Mouse (Mus musculus): Measurements from ENCODE around the gene Dph5.

The Dph5 gene

DNA sequence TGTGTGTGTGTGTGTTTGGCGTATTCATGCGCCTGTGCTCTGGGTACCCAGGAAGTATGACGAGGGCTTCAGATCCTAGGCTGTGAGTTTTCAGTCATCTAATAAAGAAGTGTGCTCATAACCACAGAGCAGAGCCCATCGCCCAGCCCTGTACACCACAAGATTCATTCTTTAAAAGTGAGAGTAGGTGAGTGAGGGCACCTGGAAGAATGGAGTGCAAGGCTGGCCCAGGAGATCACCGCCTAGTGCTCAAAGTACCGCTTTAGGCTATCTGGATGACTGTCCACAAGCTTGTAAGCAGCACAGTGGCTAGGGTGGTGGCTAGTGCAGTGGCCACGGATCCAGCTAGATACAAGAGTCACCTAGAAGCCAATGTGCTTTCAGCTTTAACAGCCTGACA lies 69.6 kb downstream of the Dph5 start:
- DNase-seq: no peak

GRCm38 (mm10) chr3:115961311-115962027 lies 73.8 kb downstream of the Dph5 start:
- no peak for DNase-seq

- DNase-seq: no peak
These were observed 74.4 kb downstream of the Dph5 start for GRCm38 (mm10) chr3:115962028-115962415.

- no peak for DNase-seq
These were observed 76.0 kb downstream of the Dph5 start for GRCm38 (mm10) chr3:115963597-115963996.

DNA sequence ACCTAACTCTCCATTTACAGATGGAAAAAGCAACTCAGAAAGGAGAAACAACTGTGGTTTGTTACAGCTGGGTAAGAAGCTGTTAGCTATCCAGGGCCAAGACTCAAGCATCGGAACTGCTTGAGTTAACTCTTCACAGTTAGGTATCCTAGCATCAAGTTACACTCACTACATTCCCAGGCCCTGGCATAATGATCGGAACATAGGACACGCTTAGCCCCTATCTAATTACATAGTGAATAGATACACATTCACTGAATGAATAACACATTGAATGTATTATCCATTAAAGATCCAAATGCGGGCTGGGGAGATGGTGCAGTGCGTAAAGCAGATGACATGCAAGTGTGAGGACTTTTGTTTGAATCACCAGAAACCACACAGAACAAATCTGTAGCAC lies 76.4 kb downstream of the Dph5 start:
- DNase-seq: no peak

DNA sequence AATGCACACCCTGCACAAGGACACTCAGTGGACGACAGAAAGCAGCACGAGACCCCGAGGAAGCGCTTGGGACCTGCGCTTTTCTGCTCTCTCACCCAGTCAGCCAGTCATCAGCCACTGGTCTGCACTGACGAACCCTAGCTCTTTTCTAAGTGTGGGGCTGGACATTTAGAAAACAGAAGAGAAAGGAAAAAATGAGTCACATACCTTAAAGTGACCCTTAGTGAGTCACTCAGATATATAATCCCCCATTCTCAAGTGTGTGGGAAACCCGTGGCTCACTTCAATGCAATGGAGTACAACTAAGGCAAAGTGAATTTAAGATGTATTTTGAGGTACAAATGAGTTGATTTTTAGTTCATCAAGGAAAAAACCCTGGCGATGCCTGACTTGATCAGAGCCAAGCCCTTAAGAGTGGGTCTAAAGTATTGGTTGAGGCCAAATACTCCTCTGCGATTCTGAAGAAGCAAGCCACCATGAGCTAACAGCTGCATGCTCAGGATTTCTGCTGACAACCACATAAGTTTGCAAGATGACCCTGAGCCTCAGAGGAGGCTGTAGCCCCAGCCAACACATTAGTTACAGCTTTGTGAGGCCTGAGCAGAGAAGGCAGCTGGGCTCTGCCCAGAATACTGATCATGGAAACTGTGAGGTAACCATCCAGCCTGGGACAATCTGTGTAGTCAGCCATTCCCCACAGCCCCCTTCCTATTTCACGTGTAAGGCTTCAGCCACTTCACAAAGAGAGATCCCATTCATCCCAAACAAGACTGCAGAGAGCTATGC lies 81.3 kb downstream of the Dph5 start:
- DNase-seq: peak; percentile 51 to 86

GRCm38 (mm10) chr3:115971045-115971785 lies 83.6 kb downstream of the Dph5 start:
- DNase-seq: no peak

- DNase-seq: no peak
These were observed 84.4 kb downstream of the Dph5 start for GRCm38 (mm10) chr3:115971891-115972646.

GRCm38 (mm10) chr3:115974228-115974627 lies 86.6 kb downstream of the Dph5 start:
- peak; percentile 17 to 32 for DNase-seq

DNA sequence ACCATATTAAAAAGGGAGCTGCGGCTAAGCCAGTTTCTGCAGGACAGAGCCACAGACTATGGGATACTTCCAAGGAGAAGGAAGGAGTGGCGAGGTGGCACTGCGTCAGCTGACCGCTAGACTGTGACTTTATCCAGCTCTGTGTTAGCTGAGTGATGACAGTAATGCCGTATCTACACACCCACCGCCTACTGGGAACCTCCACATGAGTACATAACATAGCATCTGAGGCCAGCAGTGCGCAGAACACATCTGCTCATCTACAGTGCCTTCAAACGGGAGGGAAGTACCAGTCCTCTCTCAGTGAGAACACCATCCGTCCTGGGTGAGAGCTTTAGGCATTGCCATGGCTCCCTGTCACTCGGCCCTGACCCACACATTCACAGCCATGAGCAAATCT lies 87.4 kb downstream of the Dph5 start:
- DNase-seq: no peak

DNA sequence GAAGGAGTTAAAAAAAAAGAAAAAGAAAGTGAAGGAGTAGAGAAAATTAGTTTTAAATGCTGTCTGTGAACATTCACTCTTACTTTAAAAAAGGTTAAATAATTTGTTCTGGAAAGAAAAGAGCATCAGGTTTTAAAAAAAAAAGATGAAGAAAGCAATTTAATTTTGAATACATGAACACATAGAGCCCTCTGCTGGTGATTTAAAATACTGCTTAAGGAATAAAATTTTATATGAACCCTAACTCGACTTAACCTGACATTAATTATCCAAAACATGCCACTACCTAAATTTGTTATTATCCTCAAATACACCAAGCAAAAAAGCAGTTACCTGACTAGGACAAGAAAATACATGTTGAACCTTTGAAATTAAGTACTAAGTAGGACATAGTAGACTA lies 91.4 kb downstream of the Dph5 start:
- no peak for DNase-seq

- no peak for DNase-seq
These were observed 95.6 kb downstream of the Dph5 start for GRCm38 (mm10) chr3:115983217-115983616.
